Mouse (Mus musculus): Measurements from ENCODE around the gene Macrod2. TPM values are rescaled to one million over a fixed set of nuclear protein-coding genes. Genes with fewer than 3 reads are reported as not detected.

The Macrod2 gene
- polyA plus RNA-seq, 1 experiment from 2014 or later, result 35.0 TPM

- no peaks in the 10 kb centered on the region for H3K27me3 ChIP-seq
- H3K4me3 ChIP-seq, result no peak overlapping the region
- H3K36me3 ChIP-seq, result no peaks in the 10 kb centered on the region
- no peak overlapping the region for H3K9ac ChIP-seq
- ATAC-seq (ENCODE audit: borderline replicate concordance, extremely low read depth, low FRiP score, low TSS enrichment), result no peak
- no peaks in the 10 kb centered on the region for H3K9me3 ChIP-seq
- 83% methylated on average over 1 of the region's 1 CpGs for WGBS
- no peak overlapping the region for H3K4me2 ChIP-seq
- H3K4me1 ChIP-seq, result no peaks in the 10 kb centered on the region
- no peak overlapping the region for H3K27ac ChIP-seq
Measured at GRCm38 (mm10) chr2:141878473-141878872, 1483.4 kb downstream of the Macrod2 start.

- Histone ChIP-seq H3K27me3 (no peaks in the 10 kb centered on the region), H3K9ac (no peak overlapping the region), H3K9me3 (no peaks in the 10 kb centered on the region), H3K27ac (no peak overlapping the region), H3K36me3 (no peaks in the 10 kb centered on the region), H3K4me2 (no peak overlapping the region), H3K4me1 (no peaks in the 10 kb centered on the region), H3K4me3 (no peak overlapping the region)
- no peak for ATAC-seq (ENCODE audit: borderline replicate concordance, extremely low read depth, low FRiP score, low TSS enrichment)
- WGBS, result 45% methylated on average over 9 of the region's 9 CpGs
Measured at GRCm38 (mm10) chr2:141879711-141880110, 1484.6 kb downstream of the Macrod2 start.

GRCm38 (mm10) chr2:141886694-141887474 lies 1491.8 kb downstream of the Macrod2 start:
- Histone ChIP-seq H3K4me3 (no peak overlapping the region), H3K36me3 (no peaks in the 10 kb centered on the region), H3K9me3 (no peaks in the 10 kb centered on the region), H3K9ac (no peak overlapping the region), H3K4me2 (no peak overlapping the region), H3K27me3 (no peaks in the 10 kb centered on the region), H3K4me1 (no peaks in the 10 kb centered on the region), H3K27ac (no peak overlapping the region)
- no peak for ATAC-seq (ENCODE audit: borderline replicate concordance, extremely low read depth, low FRiP score, low TSS enrichment)
- WGBS, result 56% methylated on average over 11 of the region's 11 CpGs

GRCm38 (mm10) chr2:141889497-141889896 lies 1494.4 kb downstream of the Macrod2 start:
- Histone ChIP-seq H3K27ac (no peak overlapping the region), H3K4me3 (no peak overlapping the region), H3K9me3 (no peaks in the 10 kb centered on the region), H3K36me3 (no peaks in the 10 kb centered on the region), H3K4me1 (no peaks in the 10 kb centered on the region), H3K27me3 (no peaks in the 10 kb centered on the region), H3K9ac (no peak overlapping the region), H3K4me2 (no peak overlapping the region)
- WGBS, result 48% methylated on average over 2 of the region's 2 CpGs
- no peak for ATAC-seq (ENCODE audit: borderline replicate concordance, extremely low read depth, low FRiP score, low TSS enrichment)

GRCm38 (mm10) chr2:141897951-141898350 lies 1502.8 kb downstream of the Macrod2 start:
- Histone ChIP-seq H3K27me3 (no peaks in the 10 kb centered on the region), H3K4me3 (no peak overlapping the region), H3K9me3 (no peaks in the 10 kb centered on the region), H3K4me2 (no peak overlapping the region), H3K4me1 (no peaks in the 10 kb centered on the region), H3K27ac (no peak overlapping the region), H3K9ac (no peak overlapping the region), H3K36me3 (no peaks in the 10 kb centered on the region)
- no peak for ATAC-seq (ENCODE audit: borderline replicate concordance, extremely low read depth, low FRiP score, low TSS enrichment)

- Histone ChIP-seq H3K27ac (no peak overlapping the region), H3K4me3 (no peak overlapping the region), H3K36me3 (no peaks in the 10 kb centered on the region), H3K9ac (no peak overlapping the region), H3K9me3 (no peaks in the 10 kb centered on the region), H3K27me3 (no peaks in the 10 kb centered on the region), H3K4me2 (no peak overlapping the region), H3K4me1 (no peaks in the 10 kb centered on the region)
- 82% methylated on average over 6 of the region's 6 CpGs for WGBS
- no peak for ATAC-seq (ENCODE audit: borderline replicate concordance, extremely low read depth, low FRiP score, low TSS enrichment)
Measured at GRCm38 (mm10) chr2:141911831-141912447, 1516.8 kb downstream of the Macrod2 start.

GRCm38 (mm10) chr2:141913486-141913885 lies 1518.4 kb downstream of the Macrod2 start:
- ATAC-seq (ENCODE audit: borderline replicate concordance, extremely low read depth, low FRiP score, low TSS enrichment), result no peak
- Histone ChIP-seq H3K4me2 (no peak overlapping the region), H3K9me3 (no peaks in the 10 kb centered on the region), H3K4me1 (no peaks in the 10 kb centered on the region), H3K36me3 (no peaks in the 10 kb centered on the region), H3K9ac (no peak overlapping the region), H3K27ac (no peak overlapping the region), H3K27me3 (no peaks in the 10 kb centered on the region), H3K4me3 (no peak overlapping the region)
- WGBS, result 40% methylated on average over 3 of the region's 3 CpGs

- 62% methylated on average over 6 of the region's 6 CpGs for WGBS
- Histone ChIP-seq H3K4me1 (no peaks in the 10 kb centered on the region), H3K9ac (no peak overlapping the region), H3K27me3 (no peaks in the 10 kb centered on the region), H3K4me2 (no peak overlapping the region), H3K36me3 (no peaks in the 10 kb centered on the region), H3K27ac (no peak overlapping the region), H3K9me3 (no peaks in the 10 kb centered on the region), H3K4me3 (no peak overlapping the region)
- ATAC-seq (ENCODE audit: borderline replicate concordance, extremely low read depth, low FRiP score, low TSS enrichment), result no peak
Measured at GRCm38 (mm10) chr2:141913894-141914293, 1518.8 kb downstream of the Macrod2 start.

GRCm38 (mm10) chr2:141920377-141920992 lies 1525.4 kb downstream of the Macrod2 start:
- no peaks in the 10 kb centered on the region for H3K9me3 ChIP-seq
- H3K27ac ChIP-seq, result no peak overlapping the region
- H3K9ac ChIP-seq, result no peak overlapping the region
- H3K36me3 ChIP-seq, result no peaks in the 10 kb centered on the region
- no peaks in the 10 kb centered on the region for H3K27me3 ChIP-seq
- ATAC-seq (ENCODE audit: borderline replicate concordance, extremely low read depth, low FRiP score, low TSS enrichment), result peak; percentile 52; the same call in 1 of the 2 replicates
- no peaks in the 10 kb centered on the region for H3K4me1 ChIP-seq
- H3K4me2 ChIP-seq, result no peak overlapping the region
- no peak overlapping the region for H3K4me3 ChIP-seq
- 44% methylated on average over 2 of the region's 2 CpGs for WGBS

GRCm38 (mm10) chr2:141935130-141935529 lies 1540.0 kb downstream of the Macrod2 start:
- Histone ChIP-seq H3K9me3 (no peaks in the 10 kb centered on the region), H3K4me2 (no peak overlapping the region), H3K4me3 (no peak overlapping the region), H3K36me3 (no peaks in the 10 kb centered on the region), H3K27ac (no peak overlapping the region), H3K27me3 (no peaks in the 10 kb centered on the region), H3K9ac (no peak overlapping the region), H3K4me1 (no peaks in the 10 kb centered on the region)
- no peak for ATAC-seq (ENCODE audit: borderline replicate concordance, extremely low read depth, low FRiP score, low TSS enrichment)
- 76% methylated on average over 2 of the region's 2 CpGs for WGBS

- Histone ChIP-seq H3K9ac (no peak overlapping the region), H3K4me3 (no peak overlapping the region), H3K36me3 (no peaks in the 10 kb centered on the region), H3K27me3 (no peaks in the 10 kb centered on the region), H3K4me2 (no peak overlapping the region), H3K4me1 (no peaks in the 10 kb centered on the region), H3K27ac (no peak overlapping the region), H3K9me3 (no peaks in the 10 kb centered on the region)
- ATAC-seq (ENCODE audit: borderline replicate concordance, extremely low read depth, low FRiP score, low TSS enrichment), result no peak
- WGBS, result 51% methylated on average over 1 of the region's 1 CpGs
Measured at GRCm38 (mm10) chr2:141954795-141955194, 1559.7 kb downstream of the Macrod2 start.

- WGBS, result 40% methylated on average over 3 of the region's 3 CpGs
- Histone ChIP-seq H3K4me1 (no peaks in the 10 kb centered on the region), H3K9me3 (no peaks in the 10 kb centered on the region), H3K27ac (no peak overlapping the region), H3K4me2 (no peak overlapping the region), H3K4me3 (no peak overlapping the region), H3K36me3 (no peaks in the 10 kb centered on the region), H3K9ac (no peak overlapping the region), H3K27me3 (no peaks in the 10 kb centered on the region)
- ATAC-seq (ENCODE audit: borderline replicate concordance, extremely low read depth, low FRiP score, low TSS enrichment), result no peak
Measured at GRCm38 (mm10) chr2:141955197-141955596, 1560.1 kb downstream of the Macrod2 start.
